Mouse (Mus musculus) cerebellum, adult 2 months (tissue): ENCODE data around the gene Acy3.

Source experiments
- CTCF ChIP-seq: fragments of 200-500 bp; IDR thresholded peaks from 2 replicates; pipeline ENCODE4 v1.5.1; 2011; ENCODE audit warnings: low read depth, mild to moderate bottlenecking, control low read depth, low read length, moderate library complexity, borderline replicate concordance; ENCODE audit not compliant: insufficient read depth
- POLR2A ChIP-seq: fragments of 200-500 bp; IDR thresholded peaks from 2 replicates; pipeline ENCODE4 v1.6.1; 2011; ENCODE audit warnings: low read length, control low read depth, borderline replicate concordance; ENCODE audit not compliant: insufficient read depth

GRCm38 (mm10) chr19:3967258-3967657 lies 19.1 kb upstream of the Acy3 start:
- no peak for TF ChIP-seq POLR2A
- TF ChIP-seq CTCF: no peak
